Mouse (Mus musculus): Measurements from ENCODE around the gene 9230112D13Rik.

The 9230112D13Rik gene

GRCm38 (mm10) chr14:34522701-34523100 is at the start of gene 9230112D13Rik:
Gene 9230112D13Rik (minus strand): TSS chr14:34522801.
- in situ Hi-C loops (cut with MboI; ENCODE audit: low sequenced_read_pairs): no loop called here

- in situ Hi-C loops (cut with MboI; ENCODE audit: low sequenced_read_pairs): loop anchor here (25.0 kb wide), 1 partner anchor 484 kb away; the partner anchor contains the start of gene Anxa8
Observed at GRCm38 (mm10) chr14:34571610-34572387, 49.2 kb upstream of the 9230112D13Rik start.

GRCm38 (mm10) chr14:34570903-34571302 is 48.3 kb upstream of the 9230112D13Rik start:
- in situ Hi-C loops (cut with MboI; ENCODE audit: low sequenced_read_pairs): loop anchor here (25.0 kb wide), 1 partner anchor 484 kb away; the partner anchor contains the start of gene Anxa8

GRCm38 (mm10) chr14:34570294-34570693 is 47.7 kb upstream of the 9230112D13Rik start:
- in situ Hi-C loops (cut with MboI; ENCODE audit: low sequenced_read_pairs): loop anchor here (25.0 kb wide), 1 partner anchor 483 kb away; the partner anchor contains the start of gene Anxa8

GRCm38 (mm10) chr14:34569534-34570194 is 47.1 kb upstream of the 9230112D13Rik start:
- in situ Hi-C loops (cut with MboI; ENCODE audit: low sequenced_read_pairs): loop anchor here (10.0 to 25.0 kb wide), 2 partner anchors 135 to 482 kb away; partner anchors contain the start of gene Anxa8

- in situ Hi-C loops (cut with MboI; ENCODE audit: low sequenced_read_pairs): loop anchor here (10.0 to 25.0 kb wide), 2 partner anchors 134 to 481 kb away; partner anchors contain the start of gene Anxa8
Observed at GRCm38 (mm10) chr14:34568626-34569025, 46.0 kb upstream of the 9230112D13Rik start.

GRCm38 (mm10) chr14:34567697-34568096 is 45.1 kb upstream of the 9230112D13Rik start:
- in situ Hi-C loops (cut with MboI; ENCODE audit: low sequenced_read_pairs): loop anchor here (10.0 to 25.0 kb wide), 2 partner anchors 133 to 480 kb away; partner anchors contain the start of gene Anxa8

GRCm38 (mm10) chr14:34566530-34566929 is 43.9 kb upstream of the 9230112D13Rik start:
- in situ Hi-C loops (cut with MboI; ENCODE audit: low sequenced_read_pairs): loop anchor here (10.0 to 25.0 kb wide), 2 partner anchors 132 to 479 kb away; partner anchors contain the start of gene Anxa8

GRCm38 (mm10) chr14:34565711-34566110 is 43.1 kb upstream of the 9230112D13Rik start:
- in situ Hi-C loops (cut with MboI; ENCODE audit: low sequenced_read_pairs): loop anchor here (10.0 to 25.0 kb wide), 2 partner anchors 131 to 478 kb away; partner anchors contain the start of gene Anxa8

- in situ Hi-C loops (cut with MboI; ENCODE audit: low sequenced_read_pairs): loop anchor here (10.0 to 25.0 kb wide), 2 partner anchors 130 to 477 kb away; partner anchors contain the start of gene Anxa8
Observed at GRCm38 (mm10) chr14:34564646-34565045, 42.0 kb upstream of the 9230112D13Rik start.

GRCm38 (mm10) chr14:34562393-34562792 is 39.8 kb upstream of the 9230112D13Rik start:
- in situ Hi-C loops (cut with MboI; ENCODE audit: low sequenced_read_pairs): loop anchor here (10.0 to 25.0 kb wide), 2 partner anchors 128 to 475 kb away; partner anchors contain the start of gene Anxa8

GRCm38 (mm10) chr14:34561647-34562046 is 39.0 kb upstream of the 9230112D13Rik start:
- in situ Hi-C loops (cut with MboI; ENCODE audit: low sequenced_read_pairs): loop anchor here (10.0 to 25.0 kb wide), 2 partner anchors 127 to 474 kb away; partner anchors contain the start of gene Anxa8

GRCm38 (mm10) chr14:34558947-34559346 is 36.3 kb upstream of the 9230112D13Rik start:
- in situ Hi-C loops (cut with MboI; ENCODE audit: low sequenced_read_pairs): loop anchor here (10.0 to 25.0 kb wide), 2 partner anchors 104 to 472 kb away; partner anchors contain the start of gene Anxa8

GRCm38 (mm10) chr14:34555211-34555610 is 32.6 kb upstream of the 9230112D13Rik start:
- in situ Hi-C loops (cut with MboI; ENCODE audit: low sequenced_read_pairs): loop anchor here (10.0 to 25.0 kb wide), 2 partner anchors 100 to 468 kb away; partner anchors contain the start of gene Anxa8

GRCm38 (mm10) chr14:34554047-34554446 is 31.4 kb upstream of the 9230112D13Rik start:
- in situ Hi-C loops (cut with MboI; ENCODE audit: low sequenced_read_pairs): loop anchor here (10.0 to 25.0 kb wide), 2 partner anchors 99 to 467 kb away; partner anchors contain the start of gene Anxa8

GRCm38 (mm10) chr14:34553470-34553869 is 30.9 kb upstream of the 9230112D13Rik start:
- in situ Hi-C loops (cut with MboI; ENCODE audit: low sequenced_read_pairs): loop anchor here (10.0 to 25.0 kb wide), 2 partner anchors 99 to 466 kb away; partner anchors contain the start of gene Anxa8

GRCm38 (mm10) chr14:34552226-34552625 is 29.6 kb upstream of the 9230112D13Rik start:
- in situ Hi-C loops (cut with MboI; ENCODE audit: low sequenced_read_pairs): loop anchor here (10.0 to 25.0 kb wide), 2 partner anchors 97 to 465 kb away; partner anchors contain the start of gene Anxa8

GRCm38 (mm10) chr14:34549004-34549671 is 26.5 kb upstream of the 9230112D13Rik start:
- in situ Hi-C loops (cut with MboI; ENCODE audit: low sequenced_read_pairs): no loop called here

- in situ Hi-C loops (cut with MboI; ENCODE audit: low sequenced_read_pairs): no loop called here
Observed at GRCm38 (mm10) chr14:34548391-34549001, 25.9 kb upstream of the 9230112D13Rik start.
